Mouse (Mus musculus) testis, adult 2 months (tissue): ENCODE measurements around the gene Rbfox1.

Experiments used
- CTCF ChIP-seq: fragments of 200-500 bp; IDR thresholded peaks from 2 replicates; pipeline ENCODE4 v1.5.1; 2012; ENCODE audit warnings: low read depth, mild to moderate bottlenecking, inconsistent platforms, low read length, moderate library complexity; ENCODE audit not compliant: control insufficient read depth, insufficient read depth, insufficient replicate concordance
- POLR2A ChIP-seq: fragments of 200-500 bp; IDR thresholded peaks from 2 replicates; pipeline ENCODE4 v1.6.1; 2012; ENCODE audit warnings: low read depth, mild to moderate bottlenecking, inconsistent platforms, low read length, moderate library complexity; ENCODE audit not compliant: control insufficient read depth

- no peak for TF ChIP-seq POLR2A
- TF ChIP-seq CTCF: no peak
Observed at GRCm38 (mm10) chr16:5997651-5998050, 112.5 kb downstream of the Rbfox1 start.
